Mouse (Mus musculus): ENCODE results near the gene Nepro. TPM values are rescaled to one million over a fixed set of nuclear protein-coding genes. Genes with fewer than 3 reads are reported as not detected.

The Nepro gene
- polyA plus RNA-seq, 1 experiment from 2014 or later: 15.4 TPM

GRCm38 (mm10) chr16:44691561-44692141 is 32.5 kb upstream of the Nepro start:
- H3K4me3 ChIP-seq: no peak overlapping the region
- H3K27me3 ChIP-seq (ENCODE audit: poor library complexity, severe bottlenecking): peaks cover 9% of the 10 kb centered on the region; the same call in 1 of the 2 replicates
- peaks cover 65% of the 10 kb centered on the region for H3K4me1 ChIP-seq
- 81% methylated on average over 17 of the region's 17 CpGs for WGBS
- no peaks in the 10 kb centered on the region for H3K9me3 ChIP-seq
- H3K36me3 ChIP-seq (replicated peaks): no peaks in the 10 kb centered on the region
- no peak for DNase-seq (ENCODE audit: extremely low spot score, low spot score)
- H3K27ac ChIP-seq: peak overlapping the region; percentile 56; the same call in 1 of the 2 replicates

- H3K4me1 ChIP-seq: peaks cover 56% of the 10 kb centered on the region
- peaks cover 9% of the 10 kb centered on the region; the same call in 1 of the 2 replicates for H3K27me3 ChIP-seq (ENCODE audit: poor library complexity, severe bottlenecking)
- no peaks in the 10 kb centered on the region for H3K36me3 ChIP-seq (replicated peaks)
- no peak for DNase-seq (ENCODE audit: extremely low spot score, low spot score)
- H3K4me3 ChIP-seq: no peak overlapping the region
- WGBS: 90% methylated on average over 1 of the region's 1 CpGs
- no peak overlapping the region for H3K27ac ChIP-seq
- no peaks in the 10 kb centered on the region for H3K9me3 ChIP-seq
Observed at GRCm38 (mm10) chr16:44692541-44692940, 31.6 kb upstream of the Nepro start.

- H3K4me3 ChIP-seq: no peak overlapping the region
- H3K36me3 ChIP-seq (replicated peaks): no peaks in the 10 kb centered on the region
- H3K4me1 ChIP-seq: peaks cover 45% of the 10 kb centered on the region
- H3K27ac ChIP-seq: no peak overlapping the region
- no peak for DNase-seq (ENCODE audit: extremely low spot score, low spot score)
- H3K9me3 ChIP-seq: no peaks in the 10 kb centered on the region
- peaks cover 9% of the 10 kb centered on the region; the same call in 1 of the 2 replicates for H3K27me3 ChIP-seq (ENCODE audit: poor library complexity, severe bottlenecking)
- WGBS: 69% methylated on average over 6 of the region's 6 CpGs
Observed at GRCm38 (mm10) chr16:44693695-44694094, 30.4 kb upstream of the Nepro start.

GRCm38 (mm10) chr16:44695214-44695858 is 28.8 kb upstream of the Nepro start:
- WGBS: 87% methylated on average over 8 of the region's 8 CpGs
- H3K27ac ChIP-seq: peak overlapping the region; percentile 53; the same call in 1 of the 2 replicates
- peaks cover 9% of the 10 kb centered on the region; the same call in 1 of the 2 replicates for H3K27me3 ChIP-seq (ENCODE audit: poor library complexity, severe bottlenecking)
- no peak for DNase-seq (ENCODE audit: extremely low spot score, low spot score)
- no peaks in the 10 kb centered on the region for H3K36me3 ChIP-seq (replicated peaks)
- no peak overlapping the region for H3K4me3 ChIP-seq
- H3K4me1 ChIP-seq: peaks cover 28% of the 10 kb centered on the region
- no peaks in the 10 kb centered on the region for H3K9me3 ChIP-seq

- 54% methylated on average over 12 of the region's 12 CpGs for WGBS
- DNase-seq (ENCODE audit: extremely low spot score, low spot score): no peak
- Histone ChIP-seq H3K9me3 (no peaks in the 10 kb centered on the region), H3K27me3 (ENCODE audit: poor library complexity, severe bottlenecking) (peaks cover 5% of the 10 kb centered on the region; the same call in 1 of the 2 replicates), H3K27ac (peak overlapping the region; percentile 53), H3K36me3 (replicated peaks) (no peaks in the 10 kb centered on the region), H3K4me3 (no peak overlapping the region), H3K4me1 (peaks cover 24% of the 10 kb centered on the region)
Observed at GRCm38 (mm10) chr16:44695859-44696620, 28.1 kb upstream of the Nepro start.

- Histone ChIP-seq H3K27ac (no peak overlapping the region), H3K4me3 (no peak overlapping the region), H3K4me1 (peaks cover 18% of the 10 kb centered on the region), H3K27me3 (ENCODE audit: poor library complexity, severe bottlenecking) (no peaks in the 10 kb centered on the region), H3K36me3 (replicated peaks) (no peaks in the 10 kb centered on the region), H3K9me3 (no peaks in the 10 kb centered on the region)
- no peak for DNase-seq (ENCODE audit: extremely low spot score, low spot score)
- WGBS: 89% methylated on average over 5 of the region's 5 CpGs
Observed at GRCm38 (mm10) chr16:44697473-44698205, 26.5 kb upstream of the Nepro start.

- H3K36me3 ChIP-seq (replicated peaks): no peaks in the 10 kb centered on the region
- 93% methylated on average over 3 of the region's 3 CpGs for WGBS
- H3K27me3 ChIP-seq (ENCODE audit: poor library complexity, severe bottlenecking): no peaks in the 10 kb centered on the region
- H3K4me1 ChIP-seq: peaks cover 16% of the 10 kb centered on the region
- H3K27ac ChIP-seq: no peak overlapping the region
- no peak overlapping the region for H3K4me3 ChIP-seq
- DNase-seq (ENCODE audit: extremely low spot score, low spot score): no peak
- no peaks in the 10 kb centered on the region for H3K9me3 ChIP-seq
Observed at GRCm38 (mm10) chr16:44701155-44701554, 22.9 kb upstream of the Nepro start.

GRCm38 (mm10) chr16:44702272-44702671 is 21.8 kb upstream of the Nepro start:
- DNase-seq (ENCODE audit: extremely low spot score, low spot score): no peak
- H3K9me3 ChIP-seq: no peaks in the 10 kb centered on the region
- WGBS: 87% methylated on average over 5 of the region's 5 CpGs
- H3K27me3 ChIP-seq (ENCODE audit: poor library complexity, severe bottlenecking): no peaks in the 10 kb centered on the region
- H3K27ac ChIP-seq: no peak overlapping the region
- H3K4me1 ChIP-seq: peaks cover 13% of the 10 kb centered on the region; the same call in 1 of the 2 replicates
- no peaks in the 10 kb centered on the region for H3K36me3 ChIP-seq (replicated peaks)
- no peak overlapping the region for H3K4me3 ChIP-seq

- H3K36me3 ChIP-seq (replicated peaks): no peaks in the 10 kb centered on the region
- WGBS: 78% methylated on average over 4 of the region's 4 CpGs
- peaks cover 13% of the 10 kb centered on the region; the same call in 1 of the 2 replicates for H3K4me1 ChIP-seq
- H3K4me3 ChIP-seq: no peak overlapping the region
- no peak for DNase-seq (ENCODE audit: extremely low spot score, low spot score)
- no peaks in the 10 kb centered on the region for H3K27me3 ChIP-seq (ENCODE audit: poor library complexity, severe bottlenecking)
- H3K9me3 ChIP-seq: no peaks in the 10 kb centered on the region
- peak overlapping the region; percentile 67; the same call in 1 of the 2 replicates for H3K27ac ChIP-seq
Observed at GRCm38 (mm10) chr16:44703458-44703857, 20.6 kb upstream of the Nepro start.

- Histone ChIP-seq H3K4me1 (peaks cover 13% of the 10 kb centered on the region), H3K4me3 (no peak overlapping the region), H3K9me3 (no peaks in the 10 kb centered on the region), H3K36me3 (replicated peaks) (peaks cover 22% of the 10 kb centered on the region), H3K27me3 (ENCODE audit: poor library complexity, severe bottlenecking) (no peaks in the 10 kb centered on the region), H3K27ac (peak overlapping the region; percentile 72)
- 45% methylated on average over 10 of the region's 10 CpGs for WGBS
- no peak for DNase-seq (ENCODE audit: extremely low spot score, low spot score)
Observed at GRCm38 (mm10) chr16:44716305-44717140, 7.6 kb upstream of the Nepro start.

GRCm38 (mm10) chr16:44717141-44717634 is 6.9 kb upstream of the Nepro start:
- DNase-seq (ENCODE audit: extremely low spot score, low spot score): no peak
- Histone ChIP-seq H3K4me1 (peaks cover 13% of the 10 kb centered on the region), H3K36me3 (replicated peaks) (peaks cover 22% of the 10 kb centered on the region), H3K4me3 (no peak overlapping the region), H3K27me3 (ENCODE audit: poor library complexity, severe bottlenecking) (no peaks in the 10 kb centered on the region), H3K27ac (peak overlapping the region; percentile 72), H3K9me3 (no peaks in the 10 kb centered on the region)
- WGBS: 69% methylated on average over 2 of the region's 2 CpGs

Data from forebrain, embryonic 10.5 days (tissue).